In the genomic region with DNA sequence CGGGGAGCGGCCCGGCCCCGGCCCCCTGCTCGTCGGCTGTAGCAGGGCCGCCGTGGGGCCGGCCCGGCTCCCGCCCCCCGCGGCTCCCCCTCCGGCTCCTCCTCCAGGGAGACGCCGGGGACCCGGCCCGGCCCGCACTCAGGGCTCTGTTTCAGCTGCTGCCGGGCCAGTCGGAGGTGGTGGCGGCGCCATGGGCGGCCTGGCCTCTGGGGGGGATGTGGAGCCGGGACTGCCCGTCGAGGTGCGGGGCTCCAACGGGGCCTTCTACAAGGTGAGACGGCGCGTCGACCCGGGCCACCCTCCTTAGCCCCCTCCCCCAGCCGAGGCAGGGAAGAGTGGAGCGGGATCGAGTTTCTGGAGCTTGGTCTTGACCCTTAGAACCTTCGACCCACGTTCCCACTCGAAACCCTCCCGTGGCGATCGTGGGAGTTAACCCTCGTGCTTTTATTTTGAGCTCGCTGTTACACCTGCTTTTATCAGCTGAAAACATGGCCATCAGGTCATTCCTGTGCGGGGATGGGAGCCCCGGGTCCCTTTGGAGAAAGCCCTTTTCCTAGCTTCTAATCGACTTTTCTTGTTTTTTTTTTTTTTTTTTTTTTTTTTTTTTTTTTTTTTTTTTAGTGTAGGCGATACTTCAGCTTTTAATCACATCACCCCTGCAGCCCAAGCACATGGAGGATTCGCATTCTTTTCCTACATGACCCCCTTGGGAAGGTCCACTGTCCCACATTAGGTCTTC, we compare ENCODE assay signal across 8 mouse cellular contexts. TPM values are rescaled to one million over a fixed set of nuclear protein-coding genes. Genes with fewer than 3 reads are reported as not detected.
DNase-seq lines count a peak whose midpoint lies in the region; ATAC-seq and TF ChIP-seq lines count a peak whose summit lies in the region.

No protein-coding gene starts in this region.

- peak overlapping the region; percentile 94 for H3K27ac ChIP-seq in gastrocnemius, adult 2 months
- peak overlapping the region; percentile 96 for H3K27ac ChIP-seq in embryonic facial prominence, embryonic 12.5 days
- peak overlapping the region; percentile 98 for H3K27ac ChIP-seq in liver, embryonic 12.5 days

- peak; percentile 24 for ATAC-seq in CD4-positive, CD25-positive, alpha-beta regulatory T cell, adult 4 months
- ATAC-seq in embryonic facial prominence, embryonic 12.5 days (ENCODE audit: insufficient number of reproducible peaks, insufficient read depth, low FRiP score, low TSS enrichment) = peak; percentile 29; the same call in 1 of the 2 replicates
- ATAC-seq in liver, embryonic 12.5 days = peak; percentile 60

- H3K9ac ChIP-seq in embryonic facial prominence, embryonic 12.5 days = peak overlapping the region; percentile 90
- peak overlapping the region; percentile 99 for H3K9ac ChIP-seq in liver, embryonic 12.5 days

- H3K79me2 ChIP-seq in myocyte (ENCODE audit: control insufficient read depth, insufficient read depth) = peaks cover 47% of the 10 kb centered on the region

- DNase-seq in gastrocnemius, adult 2 months = peak; percentile 87
- DNase-seq in gastrocnemius, postnatal 10 days = no peak
- peak; percentile 74 for DNase-seq in heart, postnatal 4 days
- DNase-seq in B cell, adult 2 months = no peak

- H3K4me1 ChIP-seq in embryonic facial prominence, embryonic 12.5 days = peaks cover 23% of the 10 kb centered on the region
- H3K4me1 ChIP-seq in liver, embryonic 12.5 days = peaks cover 48% of the 10 kb centered on the region

- H3K27me3 ChIP-seq in embryonic facial prominence, embryonic 12.5 days = no peaks in the 10 kb centered on the region
- H3K27me3 ChIP-seq in liver, embryonic 12.5 days (replicated peaks) = no peaks in the 10 kb centered on the region
- no peaks in the 10 kb centered on the region for H3K27me3 ChIP-seq in myocyte (ENCODE audit: control insufficient read depth, insufficient read depth, insufficient read length)

- intact Hi-C loops in gastrocnemius, adult 2 months (cut with DNase I) = no loop called here

- H3K4me3 ChIP-seq in gastrocnemius, adult 2 months = peak overlapping the region; percentile 97
- peak overlapping the region; percentile 69 for H3K4me3 ChIP-seq in embryonic facial prominence, embryonic 12.5 days
- peak overlapping the region; percentile 98 for H3K4me3 ChIP-seq in liver, embryonic 12.5 days
- peak overlapping the region; percentile 58 for H3K4me3 ChIP-seq in myocyte

- peak overlapping the region; percentile 34 for H3ac ChIP-seq in myocyte (ENCODE audit: control insufficient read depth, insufficient read length)

- H3K9me3 ChIP-seq in embryonic facial prominence, embryonic 12.5 days = no peaks in the 10 kb centered on the region
- H3K9me3 ChIP-seq in liver, embryonic 12.5 days (replicated peaks) = no peaks in the 10 kb centered on the region

- TF ChIP-seq CTCF in gastrocnemius, adult 2 months (IDR thresholded peaks at IDR 0.05) = no peak

- under 1% methylated on average over 45 of the region's 50 CpGs for WGBS in embryonic facial prominence, embryonic 12.5 days
- WGBS in liver, embryonic 12.5 days (ENCODE audit: insufficient replicate concordance) = under 1% methylated on average over 42 of the region's 50 CpGs

- peaks cover 6% of the 10 kb centered on the region for H3K36me3 ChIP-seq in embryonic facial prominence, embryonic 12.5 days
- peaks cover 22% of the 10 kb centered on the region for H3K36me3 ChIP-seq in liver, embryonic 12.5 days
- no peaks in the 10 kb centered on the region for H3K36me3 ChIP-seq in myocyte (ENCODE audit: control insufficient read depth, insufficient read depth)

- TF ChIP-seq POLR2A in myocyte (IDR thresholded peaks at IDR 0.05; ENCODE audit: insufficient read length, low read depth) = no peak

- H3K4me2 ChIP-seq in embryonic facial prominence, embryonic 12.5 days (replicated peaks) = peak overlapping the region; percentile 78
- peak overlapping the region; percentile 86 for H3K4me2 ChIP-seq in liver, embryonic 12.5 days
- peak overlapping the region; percentile 95 for H3K4me2 ChIP-seq in myocyte (ENCODE audit: low read depth)

TF ChIP-seq in myocyte, 11 proteins besides CTCF, POLR2A, EP300 and RAD21:
- TF ChIP-seq USF1 (IDR thresholded peaks at IDR 0.05; ENCODE audit: low read depth) = no peak
- peak in 1 of 3 experiments; percentile 12 for TF ChIP-seq MYOG (IDR thresholded peaks at IDR 0.05; ENCODE audit: control insufficient read depth in 1 of 3, insufficient read depth in 1 of 3, insufficient read length in 2 of 3, low read depth in 2 of 3)
- TF ChIP-seq MYOD1 (IDR thresholded peaks at IDR 0.05; ENCODE audit: control insufficient read depth in 1 of 3, insufficient read length in 2 of 3, low read depth in 2 of 3) = peak in 1 of 3 experiments; percentile 38

RNA-seq across cellular contexts. Expression of a gene that starts 0.5 kb away (rescaled TPM):
- total RNA-seq in gastrocnemius, adult 2 months (2021) = 100 to 1,000 TPM in 1 of 2 experiments, 10 to 100 TPM in 1; 90.6 to 104 TPM
- total RNA-seq in gastrocnemius, postnatal 10 days (2021) = 10 to 100 TPM; 66.3 to 85.0 TPM
- polyA plus RNA-seq in CD4-positive, CD25-positive, alpha-beta regulatory T cell, adult 4 months (2017; shearing (Covaris generic)) = 10 to 100 TPM; 11.0 to 11.2 TPM
- polyA plus RNA-seq in embryonic facial prominence, embryonic 12.5 days (2016; fragmentation: Nextera tagmentation; extraction: Ambion mirVana) = 52.2 and 58.4 TPM in 2 replicates
- total RNA-seq in heart, postnatal 4 days (2021) = 10 to 100 TPM; 81.4 to 83.6 TPM
- 22.5 and 23.4 TPM in 2 replicates for polyA plus RNA-seq in liver, embryonic 12.5 days (2016; fragmentation: Nextera tagmentation; extraction: Ambion mirVana)
- polyA plus RNA-seq in myocyte (2012; fragmentation: generic; extraction: Trizol) = 104 TPM

RNA-seq across cellular contexts. Expression of a gene that starts 11.5 kb away (rescaled TPM):
- total RNA-seq in gastrocnemius, adult 2 months (2021) = 1 to 10 TPM; 2.6 to 3.2 TPM
- total RNA-seq in gastrocnemius, postnatal 10 days (2021) = 1 to 10 TPM; 5.6 to 5.7 TPM
- not detected for polyA plus RNA-seq in CD4-positive, CD25-positive, alpha-beta regulatory T cell, adult 4 months (2017; shearing (Covaris generic))
- 25.4 and 25.8 TPM in 2 replicates for polyA plus RNA-seq in embryonic facial prominence, embryonic 12.5 days (2016; fragmentation: Nextera tagmentation; extraction: Ambion mirVana)
- 1 to 10 TPM; 5.3 to 6.7 TPM for total RNA-seq in heart, postnatal 4 days (2021)
- polyA plus RNA-seq in liver, embryonic 12.5 days (2016; fragmentation: Nextera tagmentation; extraction: Ambion mirVana) = 11.5 and 12.4 TPM in 2 replicates
- polyA plus RNA-seq in myocyte (2012; fragmentation: generic; extraction: Trizol) = 3.6 TPM

RNA-seq across cellular contexts. Expression of a gene that starts 15.6 kb away (rescaled TPM):
- total RNA-seq in gastrocnemius, adult 2 months (2021) = not detected
- total RNA-seq in gastrocnemius, postnatal 10 days (2021) = under 1 TPM in 1 of 2 experiments, not detected in 1; 0.54 TPM
- not detected for polyA plus RNA-seq in CD4-positive, CD25-positive, alpha-beta regulatory T cell, adult 4 months (2017; shearing (Covaris generic))
- polyA plus RNA-seq in embryonic facial prominence, embryonic 12.5 days (2016; fragmentation: Nextera tagmentation; extraction: Ambion mirVana) = not detected in 2 replicates
- total RNA-seq in heart, postnatal 4 days (2021) = not detected
- 33.0 and 34.9 TPM in 2 replicates for polyA plus RNA-seq in liver, embryonic 12.5 days (2016; fragmentation: Nextera tagmentation; extraction: Ambion mirVana)
- 0.05 TPM for polyA plus RNA-seq in myocyte (2012; fragmentation: generic; extraction: Trizol)

RNA-seq across cellular contexts. Expression of a gene that starts 21.8 kb away (rescaled TPM):
- not detected for total RNA-seq in gastrocnemius, adult 2 months (2021)
- total RNA-seq in gastrocnemius, postnatal 10 days (2021) = under 1 TPM in 1 of 2 experiments, not detected in 1; 0.32 TPM
- under 1 TPM in 1 of 2 experiments, not detected in 1; 0.81 TPM for polyA plus RNA-seq in CD4-positive, CD25-positive, alpha-beta regulatory T cell, adult 4 months (2017; shearing (Covaris generic))
- polyA plus RNA-seq in embryonic facial prominence, embryonic 12.5 days (2016; fragmentation: Nextera tagmentation; extraction: Ambion mirVana) = 0.36 TPM in 1 of 2 replicates, not detected in the other
- not detected for total RNA-seq in heart, postnatal 4 days (2021)
- not detected in 2 replicates for polyA plus RNA-seq in liver, embryonic 12.5 days (2016; fragmentation: Nextera tagmentation; extraction: Ambion mirVana)
- polyA plus RNA-seq in myocyte (2012; fragmentation: generic; extraction: Trizol) = 0.07 TPM

RNA-seq across cellular contexts. Expression of a gene that starts 27.6 kb away (rescaled TPM):
- total RNA-seq in gastrocnemius, adult 2 months (2021) = 100 to 1,000 TPM; 271 to 389 TPM
- 100 to 1,000 TPM; 351 to 394 TPM for total RNA-seq in gastrocnemius, postnatal 10 days (2021)
- not detected for polyA plus RNA-seq in CD4-positive, CD25-positive, alpha-beta regulatory T cell, adult 4 months (2017; shearing (Covaris generic))
- 4.2 and 5.3 TPM in 2 replicates for polyA plus RNA-seq in embryonic facial prominence, embryonic 12.5 days (2016; fragmentation: Nextera tagmentation; extraction: Ambion mirVana)
- total RNA-seq in heart, postnatal 4 days (2021) = 10 to 100 TPM; 27.0 to 29.1 TPM
- polyA plus RNA-seq in liver, embryonic 12.5 days (2016; fragmentation: Nextera tagmentation; extraction: Ambion mirVana) = 38.3 and 39.8 TPM in 2 replicates
- 6.6 TPM for polyA plus RNA-seq in myocyte (2012; fragmentation: generic; extraction: Trizol)

Comparison
In these comparisons a context has a peak if more than half of its experiments do, and no peak if none do; other contexts are left out.
1. DNase-seq: peak in gastrocnemius, adult 2 months (single experiment) and heart, postnatal 4 days (single experiment); none in gastrocnemius, postnatal 10 days (single experiment) and B cell, adult 2 months (0 of 2).
2. RNA of a gene that starts 15.6 kb away (polyA plus RNA-seq): 33.0 to 34.9 TPM in liver, embryonic 12.5 days; not detected in CD4-positive, CD25-positive, alpha-beta regulatory T cell, adult 4 months, not detected in embryonic facial prominence, embryonic 12.5 days and 0.05 TPM in myocyte (single experiment); every median in the first group is over 10 times any median in the second.
3. Peak in every context shown above with its lines, with median percentiles within 50 percentile points of each other: H3K27ac ChIP-seq, H3K4me3 ChIP-seq, ATAC-seq and H3K4me2 ChIP-seq.